Mouse (Mus musculus): ENCODE measurements around the gene Elmo1.

GRCm38 (mm10) chr13:20202617-20203016, 112.2 kb downstream of the Elmo1 start:
- TF ChIP-seq POLR2AphosphoS5 (IDR thresholded peaks at IDR 0.05; ENCODE audit: insufficient replicate concordance, low read depth, low read length) (no peak), CTCF (IDR thresholded peaks at IDR 0.05; ENCODE audit: low read depth, low read length) (no peak), GATA1 (IDR thresholded peaks at IDR 0.05; ENCODE audit: borderline replicate concordance, low read length) (no peak), GATA2 (IDR thresholded peaks at IDR 0.05; ENCODE audit: borderline replicate concordance, low read depth, low read length) (no peak)
